Mouse (Mus musculus) myocyte (in vitro differentiated cells): Measurements from ENCODE around the gene Piga.

Source experiments
- MAX ChIP-seq: IDR thresholded peaks from one replicate; pipeline ENCODE4 v1.6.1; 2011; ENCODE audit warnings: low read depth, mild to moderate bottlenecking, control low read depth
- MYOD1 ChIP-seq, 3 experiments: IDR thresholded peaks; one replicate each; pipeline ENCODE4 v1.6.1; 2011; ENCODE audit warnings: control low read depth in 2 of 3, low read depth in 2 of 3, mild to moderate bottlenecking in 2 of 3, moderate library complexity in 1 of 3; ENCODE audit not compliant: insufficient read length in 2 of 3, control insufficient read depth in 1 of 3
- POLR2A ChIP-seq: IDR thresholded peaks from one replicate; pipeline ENCODE4 v1.6.1; 2011; ENCODE audit warnings: low read depth, mild to moderate bottlenecking, control low read depth, moderate library complexity; ENCODE audit not compliant: insufficient read length
- POLR2AphosphoS2 ChIP-seq: IDR thresholded peaks from one replicate; pipeline ENCODE4 v1.6.1; 2011; ENCODE audit warnings: low read depth, control low read depth; ENCODE audit not compliant: insufficient read length
- SRF ChIP-seq: IDR thresholded peaks from one replicate; pipeline ENCODE4 v1.6.1; 2011; ENCODE audit warnings: low read depth; ENCODE audit not compliant: control insufficient read depth, insufficient read length
- TCF3 ChIP-seq: IDR thresholded peaks from one replicate; pipeline ENCODE4 v1.6.1; 2011; ENCODE audit warnings: low read depth, control low read depth; ENCODE audit not compliant: insufficient read length
- USF1 ChIP-seq: IDR thresholded peaks from one replicate; pipeline ENCODE4 v1.6.1; 2011; ENCODE audit warnings: low read depth, mild to moderate bottlenecking, control low read depth, moderate library complexity

DNA sequence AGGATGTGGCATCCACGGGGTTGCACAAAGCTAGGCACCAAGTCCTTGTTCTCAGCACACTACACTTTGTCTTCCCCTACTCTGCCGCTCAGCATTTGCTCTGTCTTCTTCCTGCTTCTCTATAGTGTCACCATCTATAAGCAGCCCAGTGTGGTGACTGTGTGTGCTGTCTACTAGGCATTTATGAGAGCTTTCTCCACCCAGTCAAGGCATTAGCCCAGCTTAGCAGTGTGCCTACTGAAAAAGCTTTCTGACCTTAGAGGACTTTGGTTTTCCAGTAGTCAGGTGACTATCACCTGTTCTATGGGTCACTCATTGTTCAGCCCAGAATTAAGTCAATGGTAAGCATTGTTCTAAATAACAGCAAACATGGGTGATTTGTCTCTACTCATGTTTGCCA lies 11.5 kb downstream of the Piga start:
- no peak for TF ChIP-seq POLR2A
- no peak for TF ChIP-seq POLR2AphosphoS2
- TF ChIP-seq USF1: no peak
- TF ChIP-seq MAX: no peak
- no peak for TF ChIP-seq SRF
- TF ChIP-seq MYOD1 (IDR thresholded peaks at IDR 0.05; ENCODE audit: control insufficient read depth in 1 of 3, insufficient read length in 2 of 3, low read depth in 2 of 3): no peak
- no peak for TF ChIP-seq TCF3
